Mouse (Mus musculus): ENCODE measurements around the gene 3110082I17Rik. TPM values are rescaled to one million over a fixed set of nuclear protein-coding genes. Genes with fewer than 3 reads are reported as not detected.

The 3110082I17Rik gene
- total RNA-seq, 4 experiments from 2014 or later = 13.7 to 22.1 (median 17.1) TPM

GRCm38 (mm10) chr5:139453031-139453430 lies 7.3 kb downstream of the 3110082I17Rik start:
- no peak for DNase-seq (ENCODE audit: low spot score in 2 of 2)

GRCm38 (mm10) chr5:139449926-139450325 lies 10.4 kb downstream of the 3110082I17Rik start:
- no peak for DNase-seq (ENCODE audit: low spot score in 2 of 2)

- DNase-seq (ENCODE audit: low spot score in 2 of 2) = no peak
These were observed 11.1 kb downstream of the 3110082I17Rik start for GRCm38 (mm10) chr5:139449161-139449791.

GRCm38 (mm10) chr5:139448025-139448424 lies 12.3 kb downstream of the 3110082I17Rik start:
- no peak for DNase-seq (ENCODE audit: low spot score in 2 of 2)

GRCm38 (mm10) chr5:139445258-139445657 lies 15.1 kb downstream of the 3110082I17Rik start:
- no peak for DNase-seq (ENCODE audit: low spot score in 2 of 2)

GRCm38 (mm10) chr5:139442962-139443361 lies 17.4 kb downstream of the 3110082I17Rik start:
- DNase-seq (ENCODE audit: low spot score in 2 of 2) = no peak

- no peak for DNase-seq (ENCODE audit: low spot score in 2 of 2)
These were observed 17.9 kb downstream of the 3110082I17Rik start for GRCm38 (mm10) chr5:139442428-139442827.

GRCm38 (mm10) chr5:139441726-139442018 lies 18.7 kb downstream of the 3110082I17Rik start:
- no peak for DNase-seq (ENCODE audit: low spot score in 2 of 2)

GRCm38 (mm10) chr5:139440926-139441725 lies 19.2 kb downstream of the 3110082I17Rik start:
- DNase-seq (ENCODE audit: low spot score in 2 of 2) = no peak

GRCm38 (mm10) chr5:139440451-139440850 lies 19.9 kb downstream of the 3110082I17Rik start:
- no peak for DNase-seq (ENCODE audit: low spot score in 2 of 2)

- DNase-seq (ENCODE audit: low spot score in 2 of 2) = no peak
These were observed 21.9 kb downstream of the 3110082I17Rik start for GRCm38 (mm10) chr5:139438440-139438839.

GRCm38 (mm10) chr5:139437769-139438168 lies 22.6 kb downstream of the 3110082I17Rik start:
- no peak for DNase-seq (ENCODE audit: low spot score in 2 of 2)

GRCm38 (mm10) chr5:139434940-139435339 lies 25.4 kb downstream of the 3110082I17Rik start:
- peak; percentile 79 to 80 for DNase-seq (ENCODE audit: low spot score in 2 of 2)

- no peak for DNase-seq (ENCODE audit: low spot score in 2 of 2)
These were observed 26.3 kb downstream of the 3110082I17Rik start for GRCm38 (mm10) chr5:139433842-139434568.

- no peak for DNase-seq (ENCODE audit: low spot score in 2 of 2)
These were observed 27.4 kb downstream of the 3110082I17Rik start for GRCm38 (mm10) chr5:139432747-139433508.

- no peak for DNase-seq (ENCODE audit: low spot score in 2 of 2)
These were observed 28.0 kb downstream of the 3110082I17Rik start for GRCm38 (mm10) chr5:139432333-139432732.

- no peak for DNase-seq (ENCODE audit: low spot score in 2 of 2)
These were observed 30.4 kb downstream of the 3110082I17Rik start for GRCm38 (mm10) chr5:139429818-139430341.

GRCm38 (mm10) chr5:139427989-139428388 lies 32.3 kb downstream of the 3110082I17Rik start:
- no peak for DNase-seq (ENCODE audit: low spot score in 2 of 2)

GRCm38 (mm10) chr5:139427001-139427400 lies 33.3 kb downstream of the 3110082I17Rik start:
- DNase-seq (ENCODE audit: low spot score in 2 of 2) = no peak

GRCm38 (mm10) chr5:139425198-139425597 lies 35.1 kb downstream of the 3110082I17Rik start:
- DNase-seq (ENCODE audit: low spot score in 2 of 2) = no peak

Data from layer of hippocampus, adult 8-10 months (tissue).